Mouse (Mus musculus): ENCODE measurements around the gene Rwdd3. TPM values are rescaled to one million over a fixed set of nuclear protein-coding genes. Genes with fewer than 3 reads are reported as not detected.

The Rwdd3 gene
- polyA plus RNA-seq, 1 experiment from 2014 or later, result 7.1 TPM

DNA sequence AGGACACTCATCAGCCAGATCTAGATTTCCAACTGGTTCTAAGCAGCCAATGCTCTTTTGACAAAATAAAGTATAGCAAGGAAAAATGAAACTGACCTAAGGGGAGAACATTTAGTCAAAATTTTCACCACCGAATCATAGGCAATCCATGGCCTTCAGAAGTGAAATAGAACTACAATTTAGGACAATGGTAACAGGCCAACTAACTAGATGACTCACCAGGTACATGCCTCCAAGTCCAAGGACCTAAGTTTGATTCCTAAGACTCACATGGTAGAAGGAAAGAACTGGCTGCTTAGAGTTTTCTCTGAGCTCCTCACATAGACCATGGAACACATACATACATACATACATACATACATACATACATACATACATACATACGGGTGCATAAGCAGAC, 44.3 kb downstream of the Rwdd3 start:
- no peak for ATAC-seq (ENCODE audit: low FRiP score, low TSS enrichment)
- Histone ChIP-seq H3K4me2 (replicated peaks; ENCODE audit: low read depth) (no peak overlapping the region), H3K9ac (ENCODE audit: low read length) (no peak overlapping the region), H3K36me3 (ENCODE audit: control insufficient read depth, insufficient read depth, low read length) (no peaks in the 10 kb centered on the region), H3K27ac (replicated peaks) (no peak overlapping the region), H3K27me3 (ENCODE audit: control insufficient read depth, insufficient read depth, low read length) (no peaks in the 10 kb centered on the region), H3K9me3 (ENCODE audit: control insufficient read depth, low read length) (no peaks in the 10 kb centered on the region), H3K4me1 (replicated peaks; ENCODE audit: control insufficient read depth, insufficient read depth) (no peaks in the 10 kb centered on the region), H3K4me3 (ENCODE audit: low read depth, low read length) (no peak overlapping the region)
- 83% methylated on average over 2 of the region's 2 CpGs for WGBS
- TF ChIP-seq CTCF (IDR thresholded peaks at IDR 0.05; ENCODE audit: low read depth), result no peak
- TF ChIP-seq EP300 (optimal IDR thresholded peaks at IDR 0.05), result no peak
- DNase-seq (ENCODE audit: low spot score), result no peak

DNA sequence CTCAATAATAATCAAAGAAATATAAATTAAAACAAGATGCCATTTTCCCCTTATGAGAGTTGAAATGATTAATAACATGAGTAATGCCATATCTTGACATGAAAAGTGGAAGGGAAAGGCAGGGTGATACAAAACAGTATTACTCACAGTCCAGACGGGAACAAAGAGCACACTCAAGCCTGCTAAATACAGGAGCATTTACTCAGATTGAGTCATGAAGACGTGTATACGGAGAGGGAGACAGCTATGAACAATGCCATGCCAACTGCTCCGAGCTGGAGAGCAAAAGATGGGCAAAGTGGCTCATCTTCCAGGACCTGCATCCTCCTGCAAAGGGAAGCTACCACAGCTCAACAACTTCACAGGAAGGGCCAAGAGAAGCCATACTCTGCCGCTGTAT, 45.0 kb downstream of the Rwdd3 start:
- TF ChIP-seq EP300 (optimal IDR thresholded peaks at IDR 0.05) (no peak), CTCF (IDR thresholded peaks at IDR 0.05; ENCODE audit: low read depth) (no peak)
- DNase-seq (ENCODE audit: low spot score), result no peak
- Histone ChIP-seq H3K27me3 (ENCODE audit: control insufficient read depth, insufficient read depth, low read length) (no peaks in the 10 kb centered on the region), H3K36me3 (ENCODE audit: control insufficient read depth, insufficient read depth, low read length) (no peaks in the 10 kb centered on the region), H3K4me3 (ENCODE audit: low read depth, low read length) (no peak overlapping the region), H3K4me1 (replicated peaks; ENCODE audit: control insufficient read depth, insufficient read depth) (no peaks in the 10 kb centered on the region), H3K9ac (ENCODE audit: low read length) (no peak overlapping the region), H3K9me3 (ENCODE audit: control insufficient read depth, low read length) (no peaks in the 10 kb centered on the region), H3K27ac (replicated peaks) (no peak overlapping the region), H3K4me2 (replicated peaks; ENCODE audit: low read depth) (no peak overlapping the region)
- WGBS, result 58% methylated on average over 5 of the region's 5 CpGs
- no peak for ATAC-seq (ENCODE audit: low FRiP score, low TSS enrichment)

DNA sequence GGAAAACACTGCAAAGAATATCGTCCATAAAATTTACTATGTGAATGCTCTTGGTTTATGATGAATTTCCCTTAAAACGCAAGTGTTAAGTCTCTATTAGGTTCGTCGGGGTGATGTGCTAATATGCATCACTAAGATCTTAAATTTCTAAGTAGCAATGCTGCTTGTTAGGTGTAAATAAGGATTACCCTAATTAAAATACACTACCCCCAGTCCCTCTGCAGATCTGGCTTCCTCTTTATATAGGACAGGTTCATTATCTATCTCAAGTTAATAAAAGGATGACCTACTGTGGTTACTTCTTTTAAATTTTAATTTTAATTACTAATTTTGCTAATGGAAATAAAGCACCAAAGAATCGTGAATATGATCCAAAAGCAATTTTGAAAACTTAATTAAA, 50.4 kb downstream of the Rwdd3 start:
- Histone ChIP-seq H3K36me3 (ENCODE audit: control insufficient read depth, insufficient read depth, low read length) (no peaks in the 10 kb centered on the region), H3K9me3 (ENCODE audit: control insufficient read depth, low read length) (no peaks in the 10 kb centered on the region), H3K4me1 (replicated peaks; ENCODE audit: control insufficient read depth, insufficient read depth) (no peaks in the 10 kb centered on the region), H3K27ac (replicated peaks) (no peak overlapping the region), H3K4me2 (replicated peaks; ENCODE audit: low read depth) (no peak overlapping the region), H3K4me3 (ENCODE audit: low read depth, low read length) (no peak overlapping the region), H3K27me3 (ENCODE audit: control insufficient read depth, insufficient read depth, low read length) (no peaks in the 10 kb centered on the region), H3K9ac (ENCODE audit: low read length) (no peak overlapping the region)
- ATAC-seq (ENCODE audit: low FRiP score, low TSS enrichment) (no peak), DNase-seq (ENCODE audit: low spot score) (no peak)
- TF ChIP-seq EP300 (optimal IDR thresholded peaks at IDR 0.05) (no peak), CTCF (IDR thresholded peaks at IDR 0.05; ENCODE audit: low read depth) (no peak)
- WGBS, result 87% methylated on average over 5 of the region's 5 CpGs

DNA sequence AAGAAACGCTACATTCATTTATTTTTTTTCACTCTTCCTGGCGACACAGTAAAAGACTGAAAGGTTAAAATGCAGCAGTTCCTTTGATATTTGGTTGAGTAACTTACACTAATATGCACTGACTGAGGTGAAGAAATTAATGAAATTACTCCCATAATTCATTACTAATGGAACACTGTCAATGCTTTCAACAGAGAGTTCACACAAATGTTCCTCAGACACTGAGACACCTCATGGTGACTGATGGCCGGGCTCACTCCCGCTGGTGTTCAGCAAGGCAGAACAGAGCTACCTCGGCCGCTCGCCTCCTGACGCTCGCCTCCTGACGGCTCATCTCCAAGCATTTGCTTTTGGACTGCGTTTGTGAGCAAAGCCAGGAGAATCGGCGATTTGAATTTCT, 54.9 kb downstream of the Rwdd3 start:
- TF ChIP-seq CTCF (IDR thresholded peaks at IDR 0.05; ENCODE audit: low read depth), result no peak
- TF ChIP-seq EP300 (optimal IDR thresholded peaks at IDR 0.05), result no peak
- 59% methylated on average over 13 of the region's 13 CpGs for WGBS
- Histone ChIP-seq H3K36me3 (ENCODE audit: control insufficient read depth, insufficient read depth, low read length) (no peaks in the 10 kb centered on the region), H3K27me3 (ENCODE audit: control insufficient read depth, insufficient read depth, low read length) (no peaks in the 10 kb centered on the region), H3K4me2 (replicated peaks; ENCODE audit: low read depth) (no peak overlapping the region), H3K4me1 (replicated peaks; ENCODE audit: control insufficient read depth, insufficient read depth) (no peaks in the 10 kb centered on the region), H3K27ac (replicated peaks) (no peak overlapping the region), H3K9ac (ENCODE audit: low read length) (no peak overlapping the region), H3K9me3 (ENCODE audit: control insufficient read depth, low read length) (no peaks in the 10 kb centered on the region), H3K4me3 (ENCODE audit: low read depth, low read length) (no peak overlapping the region)
- DNase-seq (ENCODE audit: low spot score), result no peak
- no peak for ATAC-seq (ENCODE audit: low FRiP score, low TSS enrichment)

DNA sequence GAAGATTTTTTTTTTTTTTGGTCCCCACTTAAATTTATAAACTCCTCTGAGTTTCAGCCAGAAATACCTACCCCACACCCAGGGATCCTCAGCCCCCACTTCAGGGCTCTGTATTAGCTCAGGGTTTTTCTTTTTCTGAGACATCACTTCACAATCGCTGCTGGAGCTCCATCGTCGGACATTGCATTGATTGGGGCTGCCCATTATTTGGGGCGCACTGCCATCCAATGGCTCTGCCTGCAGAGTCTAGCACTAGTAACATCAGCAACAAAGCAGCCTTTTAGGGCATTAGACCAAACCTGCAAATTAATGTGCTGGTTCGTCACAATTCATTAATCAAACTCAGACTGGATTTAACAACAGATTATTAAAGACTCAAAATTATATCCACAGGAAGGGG, 55.4 kb downstream of the Rwdd3 start:
- DNase-seq (ENCODE audit: low spot score) (no peak), ATAC-seq (ENCODE audit: low FRiP score, low TSS enrichment) (no peak)
- Histone ChIP-seq H3K4me3 (ENCODE audit: low read depth, low read length) (no peak overlapping the region), H3K36me3 (ENCODE audit: control insufficient read depth, insufficient read depth, low read length) (no peaks in the 10 kb centered on the region), H3K9ac (ENCODE audit: low read length) (no peak overlapping the region), H3K9me3 (ENCODE audit: control insufficient read depth, low read length) (no peaks in the 10 kb centered on the region), H3K4me1 (replicated peaks; ENCODE audit: control insufficient read depth, insufficient read depth) (no peaks in the 10 kb centered on the region), H3K27ac (replicated peaks) (no peak overlapping the region), H3K27me3 (ENCODE audit: control insufficient read depth, insufficient read depth, low read length) (no peaks in the 10 kb centered on the region), H3K4me2 (replicated peaks; ENCODE audit: low read depth) (no peak overlapping the region)
- 54% methylated on average over 5 of the region's 5 CpGs for WGBS
- TF ChIP-seq EP300 (optimal IDR thresholded peaks at IDR 0.05), result no peak
- TF ChIP-seq CTCF (IDR thresholded peaks at IDR 0.05; ENCODE audit: low read depth), result no peak

DNA sequence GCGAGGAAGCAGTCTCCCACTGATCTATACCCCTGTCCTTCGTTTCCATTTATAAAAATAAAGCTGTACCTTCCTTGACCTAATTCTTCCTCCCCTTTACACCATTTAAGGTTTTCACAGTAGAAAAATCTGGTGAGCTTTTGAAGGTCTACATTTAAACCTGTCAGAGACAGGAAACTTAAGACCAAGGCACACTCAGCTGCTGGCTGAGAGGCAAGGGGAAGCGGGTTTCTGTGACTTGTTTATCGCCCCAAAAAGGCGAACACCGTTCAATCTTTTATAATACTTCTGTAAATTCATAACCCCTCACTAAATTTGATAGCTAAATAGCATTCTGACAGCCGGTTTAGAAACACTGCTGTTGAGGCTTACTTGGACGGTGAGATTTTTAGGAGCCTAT, 60.4 kb downstream of the Rwdd3 start:
- no peak for ATAC-seq (ENCODE audit: low FRiP score, low TSS enrichment)
- Histone ChIP-seq H3K9ac (ENCODE audit: low read length) (no peak overlapping the region), H3K27me3 (ENCODE audit: control insufficient read depth, insufficient read depth, low read length) (no peaks in the 10 kb centered on the region), H3K4me2 (replicated peaks; ENCODE audit: low read depth) (no peak overlapping the region), H3K9me3 (ENCODE audit: control insufficient read depth, low read length) (no peaks in the 10 kb centered on the region), H3K36me3 (ENCODE audit: control insufficient read depth, insufficient read depth, low read length) (no peaks in the 10 kb centered on the region), H3K27ac (replicated peaks) (no peak overlapping the region), H3K4me3 (ENCODE audit: low read depth, low read length) (no peak overlapping the region), H3K4me1 (replicated peaks; ENCODE audit: control insufficient read depth, insufficient read depth) (no peaks in the 10 kb centered on the region)
- DNase-seq (ENCODE audit: low spot score), result no peak
- TF ChIP-seq EP300 (optimal IDR thresholded peaks at IDR 0.05) (no peak), CTCF (IDR thresholded peaks at IDR 0.05; ENCODE audit: low read depth) (no peak)
- 70% methylated on average over 8 of the region's 8 CpGs for WGBS
